Mouse (Mus musculus): ENCODE results near the gene Nyap2. TPM values are rescaled to one million over a fixed set of nuclear protein-coding genes. Genes with fewer than 3 reads are reported as not detected.

The Nyap2 gene
- polyA plus RNA-seq, 1 experiment from 2014 or later: 0.41 TPM

GRCm38 (mm10) chr1:81090400-81090799 lies 13.7 kb downstream of the Nyap2 start:
- no peak for DNase-seq (ENCODE audit: low spot score)
- Histone ChIP-seq H3K9ac (ENCODE audit: low read length) (no peak overlapping the region), H3K9me3 (ENCODE audit: control insufficient read depth, low read length) (no peaks in the 10 kb centered on the region), H3K4me1 (replicated peaks; ENCODE audit: control insufficient read depth, insufficient read depth, low read length) (no peaks in the 10 kb centered on the region), H3K4me2 (ENCODE audit: low read length) (no peak overlapping the region), H3K36me3 (ENCODE audit: control insufficient read depth, insufficient read depth, low read length) (no peaks in the 10 kb centered on the region), H3K27me3 (replicated peaks; ENCODE audit: control insufficient read depth, insufficient read depth, low read length) (no peaks in the 10 kb centered on the region), H3K27ac (ENCODE audit: low read depth) (no peak overlapping the region), H3K4me3 (ENCODE audit: low read depth, low read length) (no peak overlapping the region)
- WGBS: 94% methylated on average over 1 of the region's 1 CpGs
- no peak for ATAC-seq (replicated peaks; ENCODE audit: low FRiP score, low TSS enrichment, low read depth)

GRCm38 (mm10) chr1:81090979-81091378 lies 14.2 kb downstream of the Nyap2 start:
- Histone ChIP-seq H3K27me3 (replicated peaks; ENCODE audit: control insufficient read depth, insufficient read depth, low read length) (no peaks in the 10 kb centered on the region), H3K4me1 (replicated peaks; ENCODE audit: control insufficient read depth, insufficient read depth, low read length) (no peaks in the 10 kb centered on the region), H3K4me3 (ENCODE audit: low read depth, low read length) (no peak overlapping the region), H3K27ac (ENCODE audit: low read depth) (no peak overlapping the region), H3K9ac (ENCODE audit: low read length) (no peak overlapping the region), H3K36me3 (ENCODE audit: control insufficient read depth, insufficient read depth, low read length) (no peaks in the 10 kb centered on the region), H3K4me2 (ENCODE audit: low read length) (no peak overlapping the region), H3K9me3 (ENCODE audit: control insufficient read depth, low read length) (no peaks in the 10 kb centered on the region)
- WGBS: 63% methylated on average over 3 of the region's 3 CpGs
- ATAC-seq (replicated peaks; ENCODE audit: low FRiP score, low TSS enrichment, low read depth): no peak
- DNase-seq (ENCODE audit: low spot score): no peak

GRCm38 (mm10) chr1:81092056-81092455 lies 15.3 kb downstream of the Nyap2 start:
- Histone ChIP-seq H3K4me1 (replicated peaks; ENCODE audit: control insufficient read depth, insufficient read depth, low read length) (no peaks in the 10 kb centered on the region), H3K36me3 (ENCODE audit: control insufficient read depth, insufficient read depth, low read length) (no peaks in the 10 kb centered on the region), H3K27me3 (replicated peaks; ENCODE audit: control insufficient read depth, insufficient read depth, low read length) (no peaks in the 10 kb centered on the region), H3K4me3 (ENCODE audit: low read depth, low read length) (no peak overlapping the region), H3K9me3 (ENCODE audit: control insufficient read depth, low read length) (no peaks in the 10 kb centered on the region), H3K27ac (ENCODE audit: low read depth) (no peak overlapping the region), H3K9ac (ENCODE audit: low read length) (no peak overlapping the region), H3K4me2 (ENCODE audit: low read length) (no peak overlapping the region)
- ATAC-seq (replicated peaks; ENCODE audit: low FRiP score, low TSS enrichment, low read depth): no peak
- WGBS: 76% methylated on average over 2 of the region's 2 CpGs
- DNase-seq (ENCODE audit: low spot score): no peak

- no peak for DNase-seq (ENCODE audit: low spot score)
- Histone ChIP-seq H3K4me1 (replicated peaks; ENCODE audit: control insufficient read depth, insufficient read depth, low read length) (no peaks in the 10 kb centered on the region), H3K27me3 (replicated peaks; ENCODE audit: control insufficient read depth, insufficient read depth, low read length) (no peaks in the 10 kb centered on the region), H3K36me3 (ENCODE audit: control insufficient read depth, insufficient read depth, low read length) (no peaks in the 10 kb centered on the region), H3K4me3 (ENCODE audit: low read depth, low read length) (no peak overlapping the region), H3K9ac (ENCODE audit: low read length) (no peak overlapping the region), H3K9me3 (ENCODE audit: control insufficient read depth, low read length) (no peaks in the 10 kb centered on the region), H3K27ac (ENCODE audit: low read depth) (no peak overlapping the region), H3K4me2 (ENCODE audit: low read length) (no peak overlapping the region)
- no peak for ATAC-seq (replicated peaks; ENCODE audit: low FRiP score, low TSS enrichment, low read depth)
- WGBS: 85% methylated on average over 4 of the region's 4 CpGs
These were observed 16.1 kb downstream of the Nyap2 start for GRCm38 (mm10) chr1:81092886-81093285.

- no peak for ATAC-seq (replicated peaks; ENCODE audit: low FRiP score, low TSS enrichment, low read depth)
- H3K4me3 ChIP-seq (ENCODE audit: low read depth, low read length): no peak overlapping the region
- no peak overlapping the region for H3K9ac ChIP-seq (ENCODE audit: low read length)
- H3K9me3 ChIP-seq (ENCODE audit: control insufficient read depth, low read length): no peaks in the 10 kb centered on the region
- H3K4me1 ChIP-seq (replicated peaks; ENCODE audit: control insufficient read depth, insufficient read depth, low read length): no peaks in the 10 kb centered on the region
- H3K27ac ChIP-seq (ENCODE audit: low read depth): no peak overlapping the region
- no peak for DNase-seq (ENCODE audit: low spot score)
- no peaks in the 10 kb centered on the region for H3K27me3 ChIP-seq (replicated peaks; ENCODE audit: control insufficient read depth, insufficient read depth, low read length)
- H3K36me3 ChIP-seq (ENCODE audit: control insufficient read depth, insufficient read depth, low read length): no peaks in the 10 kb centered on the region
- no peak overlapping the region for H3K4me2 ChIP-seq (ENCODE audit: low read length)
- WGBS: 62% methylated on average over 1 of the region's 1 CpGs
These were observed 22.2 kb downstream of the Nyap2 start for GRCm38 (mm10) chr1:81098950-81099349.

GRCm38 (mm10) chr1:81101749-81102148 lies 25.0 kb downstream of the Nyap2 start:
- Histone ChIP-seq H3K9ac (ENCODE audit: low read length) (no peak overlapping the region), H3K4me2 (ENCODE audit: low read length) (no peak overlapping the region), H3K27ac (ENCODE audit: low read depth) (no peak overlapping the region), H3K9me3 (ENCODE audit: control insufficient read depth, low read length) (no peaks in the 10 kb centered on the region), H3K4me1 (replicated peaks; ENCODE audit: control insufficient read depth, insufficient read depth, low read length) (no peaks in the 10 kb centered on the region), H3K4me3 (ENCODE audit: low read depth, low read length) (no peak overlapping the region), H3K27me3 (replicated peaks; ENCODE audit: control insufficient read depth, insufficient read depth, low read length) (no peaks in the 10 kb centered on the region), H3K36me3 (ENCODE audit: control insufficient read depth, insufficient read depth, low read length) (no peaks in the 10 kb centered on the region)
- DNase-seq (ENCODE audit: low spot score): no peak
- no peak for ATAC-seq (replicated peaks; ENCODE audit: low FRiP score, low TSS enrichment, low read depth)
- WGBS: 81% methylated on average over 1 of the region's 1 CpGs

GRCm38 (mm10) chr1:81119732-81120131 lies 43.0 kb downstream of the Nyap2 start:
- ATAC-seq (replicated peaks; ENCODE audit: low FRiP score, low TSS enrichment, low read depth): no peak

GRCm38 (mm10) chr1:81132007-81132712 lies 55.4 kb downstream of the Nyap2 start:
- no peaks in the 10 kb centered on the region for H3K4me1 ChIP-seq (replicated peaks; ENCODE audit: control insufficient read depth, insufficient read depth, low read length)
- no peak overlapping the region for H3K9ac ChIP-seq (ENCODE audit: low read length)
- ATAC-seq (replicated peaks; ENCODE audit: low FRiP score, low TSS enrichment, low read depth) (no peak), DNase-seq (ENCODE audit: low spot score) (no peak)
- H3K27ac ChIP-seq (ENCODE audit: low read depth): no peak overlapping the region
- no peak overlapping the region for H3K4me3 ChIP-seq (ENCODE audit: low read depth, low read length)
- H3K36me3 ChIP-seq (ENCODE audit: control insufficient read depth, insufficient read depth, low read length): no peaks in the 10 kb centered on the region
- H3K4me2 ChIP-seq (ENCODE audit: low read length): no peak overlapping the region
- H3K9me3 ChIP-seq (ENCODE audit: control insufficient read depth, low read length): no peaks in the 10 kb centered on the region
- WGBS: 76% methylated on average over 8 of the region's 8 CpGs
- H3K27me3 ChIP-seq (replicated peaks; ENCODE audit: control insufficient read depth, insufficient read depth, low read length): no peaks in the 10 kb centered on the region

More at GRCm38 (mm10) chr1:81119732-81120131, 43.0 kb downstream of the Nyap2 start:
- Histone ChIP-seq H3K4me2 (ENCODE audit: low read length) (no peak overlapping the region), H3K27me3 (replicated peaks; ENCODE audit: control insufficient read depth, insufficient read depth, low read length) (no peaks in the 10 kb centered on the region), H3K9me3 (ENCODE audit: control insufficient read depth, low read length) (no peaks in the 10 kb centered on the region), H3K9ac (ENCODE audit: low read length) (no peak overlapping the region), H3K4me3 (ENCODE audit: low read depth, low read length) (no peak overlapping the region), H3K27ac (ENCODE audit: low read depth) (no peak overlapping the region), H3K36me3 (ENCODE audit: control insufficient read depth, insufficient read depth, low read length) (no peaks in the 10 kb centered on the region), H3K4me1 (replicated peaks; ENCODE audit: control insufficient read depth, insufficient read depth, low read length) (no peaks in the 10 kb centered on the region)
- no peak for DNase-seq (ENCODE audit: low spot score)

GRCm38 (mm10) chr1:81143855-81144254 lies 67.1 kb downstream of the Nyap2 start:
- H3K4me3 ChIP-seq (ENCODE audit: low read depth, low read length): no peak overlapping the region
- no peaks in the 10 kb centered on the region for H3K9me3 ChIP-seq (ENCODE audit: control insufficient read depth, low read length)
- ATAC-seq (replicated peaks; ENCODE audit: low FRiP score, low TSS enrichment, low read depth) (no peak), DNase-seq (ENCODE audit: low spot score) (no peak)
- H3K36me3 ChIP-seq (ENCODE audit: control insufficient read depth, insufficient read depth, low read length): no peaks in the 10 kb centered on the region
- H3K27ac ChIP-seq (ENCODE audit: low read depth): no peak overlapping the region
- H3K4me1 ChIP-seq (replicated peaks; ENCODE audit: control insufficient read depth, insufficient read depth, low read length): no peaks in the 10 kb centered on the region
- no peaks in the 10 kb centered on the region for H3K27me3 ChIP-seq (replicated peaks; ENCODE audit: control insufficient read depth, insufficient read depth, low read length)
- H3K9ac ChIP-seq (ENCODE audit: low read length): no peak overlapping the region
- H3K4me2 ChIP-seq (ENCODE audit: low read length): no peak overlapping the region

All from intestine, embryonic 14.5 days (tissue).